Mouse (Mus musculus) layer of hippocampus, adult 8-10 months (tissue): ENCODE measurements around the gene Zfhx3. TPM values are rescaled to one million over a fixed set of nuclear protein-coding genes. Genes with fewer than 3 reads are reported as not detected.

Experiments
- DNase-seq, 2 experiments: peaks; one replicate each; pipeline ENCODE4 v3.0.0; 2022; ENCODE audit warnings: low spot score in 2 of 2
- total RNA-seq, 4 experiments: library from RNA; stranded (reverse); gene quantifications; 2 replicates each; pipeline ENCODE4 v1.2.4; 2022

Zfhx3 gene
- total RNA-seq, 4 experiments from 2014 or later: 4.5 to 7.6 (median 6.7) TPM

- no peak for DNase-seq
These were observed 75.3 kb downstream of the Zfhx3 start for GRCm38 (mm10) chr8:108017727-108018126.

GRCm38 (mm10) chr8:108019651-108020050 is 77.2 kb downstream of the Zfhx3 start:
- DNase-seq: no peak

GRCm38 (mm10) chr8:108022404-108022803 is 80.0 kb downstream of the Zfhx3 start:
- no peak for DNase-seq

GRCm38 (mm10) chr8:108024331-108024730 is 81.9 kb downstream of the Zfhx3 start:
- no peak for DNase-seq

- no peak for DNase-seq
These were observed 82.8 kb downstream of the Zfhx3 start for GRCm38 (mm10) chr8:108025249-108025648.

GRCm38 (mm10) chr8:108026557-108027440 is 84.4 kb downstream of the Zfhx3 start:
- no peak for DNase-seq

- no peak for DNase-seq
These were observed 85.1 kb downstream of the Zfhx3 start for GRCm38 (mm10) chr8:108027561-108028025.

- no peak for DNase-seq
These were observed 86.0 kb downstream of the Zfhx3 start for GRCm38 (mm10) chr8:108028440-108028839.

- DNase-seq: no peak
These were observed 88.7 kb downstream of the Zfhx3 start for GRCm38 (mm10) chr8:108031159-108031558.

- no peak for DNase-seq
These were observed 91.6 kb downstream of the Zfhx3 start for GRCm38 (mm10) chr8:108034070-108034469.

GRCm38 (mm10) chr8:108034726-108035125 is 92.3 kb downstream of the Zfhx3 start:
- no peak for DNase-seq

GRCm38 (mm10) chr8:108043618-108044017 is 101.2 kb downstream of the Zfhx3 start:
- DNase-seq: no peak

- no peak for DNase-seq
These were observed 101.7 kb downstream of the Zfhx3 start for GRCm38 (mm10) chr8:108044185-108044584.

- no peak for DNase-seq
These were observed 113.8 kb downstream of the Zfhx3 start for GRCm38 (mm10) chr8:108056241-108056640.

GRCm38 (mm10) chr8:108061972-108062371 is 119.5 kb downstream of the Zfhx3 start:
- no peak for DNase-seq

GRCm38 (mm10) chr8:108067111-108067510 is 124.7 kb downstream of the Zfhx3 start:
- no peak for DNase-seq

GRCm38 (mm10) chr8:108068195-108068594 is 125.8 kb downstream of the Zfhx3 start:
- DNase-seq: no peak

GRCm38 (mm10) chr8:108070438-108070837 is 128.0 kb downstream of the Zfhx3 start:
- no peak for DNase-seq

- DNase-seq: no peak
These were observed 129.8 kb downstream of the Zfhx3 start for GRCm38 (mm10) chr8:108072126-108072746.

- no peak for DNase-seq
These were observed 130.4 kb downstream of the Zfhx3 start for GRCm38 (mm10) chr8:108072853-108073252.

- DNase-seq: no peak
These were observed 132.7 kb downstream of the Zfhx3 start for GRCm38 (mm10) chr8:108075176-108075575.

- DNase-seq: no peak
These were observed 136.3 kb downstream of the Zfhx3 start for GRCm38 (mm10) chr8:108078726-108079125.

- no peak for DNase-seq
These were observed 144.5 kb downstream of the Zfhx3 start for GRCm38 (mm10) chr8:108086913-108087312.
